Mouse (Mus musculus) CH12.LX (cell line): ENCODE measurements at regions not wholly inside any gene's neighbourhood (a gene's known extent, or its start where the extent isn't known, plus 50 kb on each side); places are given as distances from the start of the nearest gene placed in this dataset.

ENCODE experiments used
- DNase-seq: peaks from one replicate; pipeline ENCODE4 v3.0.0-alpha.2; 2013; ENCODE audit errors: extremely low read depth
- H3K27ac ChIP-seq: 2 replicates; pipeline ENCODE4 v1.5.1; 2012; ENCODE audit warnings: low read depth, mild to moderate bottlenecking, control low read depth, moderate library complexity; ENCODE audit not compliant: insufficient read depth
- H3K27me3 ChIP-seq: replicated peaks from 2 replicates; pipeline ENCODE3; 2012; ENCODE audit warnings: inconsistent platforms
- H3K36me3 ChIP-seq, 2 experiments: replicated peaks in 1 of 2; 2 replicates each; pipeline versions ENCODE3 to v1.6.1; 2012; ENCODE audit warnings: inconsistent platforms in 1 of 2, low read length in 1 of 2, mild to moderate bottlenecking in 1 of 2, mixed read lengths in 1 of 2, moderate library complexity in 1 of 2; ENCODE audit not compliant: control insufficient read depth in 1 of 2, insufficient read depth in 1 of 2
- H3K4me1 ChIP-seq, 2 experiments: 2 replicates each; pipeline ENCODE4 v1.6.1; 2012; ENCODE audit warnings: inconsistent platforms in 1 of 2, moderate library complexity in 1 of 2; ENCODE audit not compliant: insufficient read depth in 2 of 2, control insufficient read depth in 1 of 2
- H3K4me2 ChIP-seq: 2 replicates; pipeline ENCODE4 v1.6.1; 2012; ENCODE audit warnings: low read depth, mild to moderate bottlenecking, control low read depth; ENCODE audit not compliant: poor library complexity, insufficient read depth, severe bottlenecking
- H3K4me3 ChIP-seq, 3 experiments: fragments of 150-350 bp in 1 of 3; sonication (generic) in 1 of 3; replicated peaks in 1 of 3; 2 replicates each; pipeline versions ENCODE3 to v1.5.1; 2011 to 2012; ENCODE audit warnings: low read depth in 2 of 3, low read length in 2 of 3, mild to moderate bottlenecking in 2 of 3, moderate library complexity in 2 of 3, control low read depth in 1 of 3, improper control_type of control experiment in 1 of 3, inconsistent platforms in 1 of 3, mixed read lengths in 1 of 3; ENCODE audit not compliant: poor library complexity in 1 of 3
- H3K79me2 ChIP-seq: replicated peaks from 2 replicates; pipeline ENCODE4 v1.6.1; 2012; ENCODE audit warnings: mild to moderate bottlenecking, moderate library complexity; ENCODE audit not compliant: control insufficient read depth, poor library complexity, insufficient read depth, severe bottlenecking; ENCODE audit errors: extremely low read depth
- H3K9ac ChIP-seq: 2 replicates; pipeline ENCODE4 v1.6.1; 2012; ENCODE audit warnings: low read depth, mild to moderate bottlenecking, control low read depth, moderate library complexity; ENCODE audit not compliant: insufficient read depth
- H3K9me3 ChIP-seq: replicated peaks from 2 replicates; pipeline ENCODE3; 2012; ENCODE audit warnings: low read length, inconsistent platforms, mixed read lengths
- BHLHE40 ChIP-seq: IDR thresholded peaks from 2 replicates; pipeline ENCODE4 v1.6.1; 2011; ENCODE audit warnings: mild to moderate bottlenecking, low read depth, low read length, improper control_type of control experiment
- CTCF ChIP-seq, 2 experiments: IDR thresholded peaks in 1 of 2; conservative IDR thresholded peaks in 1 of 2; 2 replicates each; pipeline ENCODE4 v1.5.1; 2011 to 2012; ENCODE audit warnings: low read depth in 2 of 2, low read length in 2 of 2, improper control_type of control experiment in 1 of 2, inconsistent platforms in 1 of 2, mild to moderate bottlenecking in 1 of 2, moderate library complexity in 1 of 2
- ELF1 ChIP-seq: IDR thresholded peaks from 2 replicates; pipeline ENCODE4 v1.6.1; 2014; ENCODE audit warnings: low read depth, mild to moderate bottlenecking, inconsistent platforms, low read length, improper control_type of control experiment
- EP300 ChIP-seq: IDR thresholded peaks from 2 replicates; pipeline ENCODE4 v1.6.1; 2011; ENCODE audit warnings: low read length, improper control_type of control experiment
- ETS1 ChIP-seq: conservative IDR thresholded peaks from 2 replicates; pipeline ENCODE4 v1.6.1; 2012; ENCODE audit warnings: low read depth, mild to moderate bottlenecking, inconsistent platforms, low read length, improper control_type of control experiment, moderate library complexity
- GABPA ChIP-seq: IDR thresholded peaks from 2 replicates; pipeline ENCODE4 v1.6.1; 2012; ENCODE audit warnings: low read depth, low read length, improper control_type of control experiment, inconsistent platforms; ENCODE audit not compliant: insufficient replicate concordance
- JUN ChIP-seq: IDR thresholded peaks from 2 replicates; pipeline ENCODE4 v1.6.1; 2011; ENCODE audit warnings: low read depth, mild to moderate bottlenecking, low read length, improper control_type of control experiment, moderate library complexity; ENCODE audit not compliant: insufficient read depth
- MAX ChIP-seq: IDR thresholded peaks from 2 replicates; pipeline ENCODE4 v1.6.1; 2011; ENCODE audit warnings: low read length, improper control_type of control experiment
- MAZ ChIP-seq: IDR thresholded peaks from 2 replicates; pipeline ENCODE4 v1.6.1; 2012; ENCODE audit warnings: low read depth, mild to moderate bottlenecking, inconsistent platforms, low read length, improper control_type of control experiment, moderate library complexity
- MEF2A ChIP-seq: IDR thresholded peaks from 2 replicates; pipeline ENCODE4 v1.6.1; 2014; ENCODE audit warnings: low read depth, mild to moderate bottlenecking, inconsistent platforms, low read length, improper control_type of control experiment, borderline replicate concordance
- MXI1 ChIP-seq: IDR thresholded peaks from 2 replicates; pipeline ENCODE4 v1.6.1; 2011; ENCODE audit warnings: mild to moderate bottlenecking, low read depth, low read length, improper control_type of control experiment
- MYC ChIP-seq: IDR thresholded peaks from 2 replicates; pipeline ENCODE4 v1.6.1; 2011; ENCODE audit warnings: low read depth, mild to moderate bottlenecking, improper control_type of control experiment, low read length
- NELFE ChIP-seq: IDR thresholded peaks from 2 replicates; pipeline ENCODE4 v1.6.1; 2011; ENCODE audit warnings: low read depth, low read length, improper control_type of control experiment
- NRF1 ChIP-seq: IDR thresholded peaks from 2 replicates; pipeline ENCODE4 v1.6.1; 2014; ENCODE audit warnings: low read depth, mild to moderate bottlenecking, inconsistent platforms, low read length, improper control_type of control experiment, moderate library complexity
- POLR2A ChIP-seq: IDR thresholded peaks from 2 replicates; pipeline ENCODE4 v1.6.1; 2011; ENCODE audit warnings: low read depth, mild to moderate bottlenecking, improper control_type of control experiment, low read length
- POLR2AphosphoS2 ChIP-seq: IDR thresholded peaks from 2 replicates; pipeline ENCODE4 v1.6.1; 2011; ENCODE audit warnings: low read depth, low read length, improper control_type of control experiment
- RCOR1 ChIP-seq: conservative IDR thresholded peaks from 2 replicates; pipeline ENCODE4 v1.6.1; 2012; ENCODE audit warnings: low read depth, mild to moderate bottlenecking, inconsistent platforms, low read length, improper control_type of control experiment
- SIN3A ChIP-seq: IDR thresholded peaks from 2 replicates; pipeline ENCODE4 v1.6.1; 2012; ENCODE audit warnings: low read length, improper control_type of control experiment, inconsistent platforms
- SMC3 ChIP-seq: IDR thresholded peaks from 2 replicates; pipeline ENCODE4 v1.6.1; 2011; ENCODE audit warnings: low read depth, low read length, improper control_type of control experiment
- TBP ChIP-seq: conservative IDR thresholded peaks from 2 replicates; pipeline ENCODE4 v1.6.1; 2011; ENCODE audit warnings: low read depth, low read length, improper control_type of control experiment
- TCF12 ChIP-seq: IDR thresholded peaks from 2 replicates; pipeline ENCODE4 v1.6.1; 2014; ENCODE audit warnings: low read depth, mild to moderate bottlenecking, inconsistent platforms, low read length, improper control_type of control experiment
- USF2 ChIP-seq: conservative IDR thresholded peaks from 2 replicates; pipeline ENCODE4 v1.6.1; 2011; ENCODE audit warnings: low read depth, low read length, improper control_type of control experiment
- ZKSCAN1 ChIP-seq: IDR thresholded peaks from 2 replicates; pipeline ENCODE4 v1.6.1; 2012; ENCODE audit warnings: low read depth, inconsistent platforms, low read length, improper control_type of control experiment, borderline replicate concordance
- ZNF384 ChIP-seq: IDR thresholded peaks from 2 replicates; pipeline ENCODE4 v1.6.1; 2012; ENCODE audit warnings: low read depth, low read length, improper control_type of control experiment, inconsistent platforms
- dilution Hi-C: fragments of 300-500 bp; cut with MboI; formaldehyde crosslinking; loops from 2 replicates; pipeline ENCODE4 v1.14.3; 2020; ENCODE audit warnings: low sequenced_read_pairs; ENCODE audit not compliant: extremely low pct_unique_long_range_greater_than_20kb, extremely low pct_ligation_motif_present
- in situ Hi-C: fragments of 300-500 bp; cut with MboI; formaldehyde crosslinking; loops from 3 replicates; pipeline ENCODE4 v1.14.3; 2019; ENCODE audit warnings: low sequenced_read_pairs, low pct_ligation_motif_present, low pct_unique_long_range_greater_than_20kb, mixed read lengths

- dilution Hi-C loops = no loop called here
Measured at GRCm38 (mm10) chr9:117833586-117833985, 203.9 kb upstream of the Rbms3 start.

GRCm38 (mm10) chr9:117814661-117815060 lies 184.9 kb upstream of the Rbms3 start:
- H3K9me3 ChIP-seq = peaks cover 81% of the 10 kb centered on the region
- no peak overlapping the region for H3K9ac ChIP-seq
- dilution Hi-C loops = no loop called here

More at GRCm38 (mm10) chr9:117833586-117833985, 203.9 kb upstream of the Rbms3 start:
- Histone ChIP-seq H3K4me3 (no peak overlapping the region), H3K36me3 (no peaks in the 10 kb centered on the region), H3K79me2 (no peaks in the 10 kb centered on the region), H3K9me3 (peaks cover 73% of the 10 kb centered on the region), H3K27ac (no peak overlapping the region), H3K27me3 (no peaks in the 10 kb centered on the region), H3K9ac (no peak overlapping the region), H3K4me1 (no peaks in the 10 kb centered on the region), H3K4me2 (no peak overlapping the region)
- DNase-seq = no peak
- in situ Hi-C loops = no loop called here
- TF ChIP-seq EP300 (no peak), USF2 (no peak), CTCF (conservative IDR thresholded peaks at IDR 0.05 in 1 of 2, IDR thresholded peaks at IDR 0.05 in 1 of 2; ENCODE audit: low read depth in 2 of 2, low read length in 2 of 2) (no peak), MAZ (no peak), POLR2A (no peak), MXI1 (no peak), MAX (no peak), MEF2A (no peak), BHLHE40 (no peak), NRF1 (no peak), SIN3A (no peak), SMC3 (no peak), ZKSCAN1 (no peak), RCOR1 (no peak), TBP (no peak), NELFE (no peak), ETS1 (no peak), POLR2AphosphoS2 (no peak)
- TF ChIP-seq, all 38 proteins: peak for 0

More at GRCm38 (mm10) chr9:117814661-117815060, 184.9 kb upstream of the Rbms3 start:
- TF ChIP-seq BHLHE40 (no peak), ZNF384 (no peak), MAX (no peak), TCF12 (no peak), JUN (no peak), MEF2A (no peak), GABPA (no peak), MYC (no peak), SIN3A (no peak), RCOR1 (no peak), ELF1 (no peak)
- Histone ChIP-seq H3K27ac (no peak overlapping the region), H3K27me3 (no peaks in the 10 kb centered on the region), H3K4me2 (no peak overlapping the region), H3K36me3 (no peaks in the 10 kb centered on the region), H3K79me2 (no peaks in the 10 kb centered on the region), H3K4me3 (no peak overlapping the region), H3K4me1 (no peaks in the 10 kb centered on the region)
- in situ Hi-C loops = no loop called here
- no peak for DNase-seq
